Mouse (Mus musculus) lung, embryonic 14.5 days (tissue): ENCODE measurements at regions not wholly inside any gene's neighbourhood (a gene's known extent, or its start where the extent isn't known, plus 50 kb on each side); places are given as distances from the start of the nearest gene placed in this dataset.
A peak's percentile ranks its signal among the peaks of the same experiment; 100 is the strongest.

ENCODE experiments used
- ATAC-seq: fragments of 200-750 bp; cut with Nextera tagmentation; 2 replicates; pipeline ENCODE4 v1.8.0; 2017; ENCODE audit warnings: mild to moderate bottlenecking, moderate TSS enrichment, moderate library complexity; ENCODE audit not compliant: insufficient read depth
- DNase-seq: peaks from one replicate; pipeline ENCODE4 v3.0.0-alpha.2; 2015
- H3K27ac ChIP-seq: fragments of 300-500 bp; sonication (generic); 2 replicates; pipeline ENCODE4 v1.5.1; 2014; ENCODE audit warnings: low read depth, mild to moderate bottlenecking, moderate library complexity
- H3K27me3 ChIP-seq: fragments of 300-500 bp; sonication (generic); 2 replicates; pipeline ENCODE4 v1.6.1; 2014; ENCODE audit warnings: low read length, control low read depth; ENCODE audit not compliant: insufficient read depth
- H3K36me3 ChIP-seq: fragments of 300-500 bp; sonication (generic); 2 replicates; pipeline ENCODE4 v1.6.1; 2014; ENCODE audit warnings: control low read depth; ENCODE audit not compliant: insufficient read depth
- H3K4me1 ChIP-seq: fragments of 300-500 bp; sonication (generic); 2 replicates; pipeline ENCODE4 v1.6.1; 2014; ENCODE audit warnings: antibody characterized with exemption, control low read depth; ENCODE audit not compliant: insufficient read depth
- H3K4me2 ChIP-seq: fragments of 300-500 bp; sonication (generic); 2 replicates; pipeline ENCODE4 v1.6.1; 2014; ENCODE audit warnings: mild to moderate bottlenecking
- H3K4me3 ChIP-seq: fragments of 300-500 bp; sonication (generic); 2 replicates; pipeline ENCODE4 v1.5.1; 2014; ENCODE audit warnings: low read depth, low read length
- H3K9ac ChIP-seq: fragments of 300-500 bp; sonication (generic); 2 replicates; pipeline ENCODE4 v1.6.1; 2014
- H3K9me3 ChIP-seq: fragments of 300-500 bp; sonication (generic); 2 replicates; pipeline ENCODE4 v1.6.1; 2016; ENCODE audit warnings: low read depth, low read length, control low read depth
- CTCF ChIP-seq: IDR thresholded peaks from 2 replicates; pipeline ENCODE4 v1.5.1; 2016; ENCODE audit warnings: antibody characterized with exemption, low read depth
- WGBS: fragments of 180-500 bp; shearing (Covaris S2); extraction: QIAGEN DNeasy Blood & Tissue Kit; methylation state at CpG from one replicate; pipeline ENCODE4 v1.1.7; 2014; 5-methylcytosine and 5-hydroxymethylcytosine counted together

DNA sequence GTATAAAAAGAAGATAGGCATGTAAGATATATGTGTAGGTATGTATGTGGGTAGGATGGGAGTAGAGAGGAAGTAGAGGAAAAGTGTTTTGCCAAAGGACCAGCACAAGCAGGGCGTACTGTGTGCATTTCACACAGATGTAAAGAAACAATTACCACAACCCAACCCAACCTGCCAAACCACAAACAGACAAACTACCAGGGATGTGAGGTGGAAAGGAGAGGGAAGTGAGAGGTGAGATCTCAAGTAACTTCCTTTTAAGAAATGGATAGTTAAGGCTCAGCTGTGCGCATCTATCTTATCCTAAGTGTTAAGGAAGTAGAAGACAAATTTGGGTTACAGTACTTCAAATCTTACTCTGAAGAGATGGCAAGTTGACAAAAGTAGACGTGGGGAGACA is 322.4 kb downstream of the Rnd3 start:
- H3K27ac ChIP-seq, result 0 out of 2 replicates have a peak overlapping the region, but pooled peaks have one; percentile 10

DNA sequence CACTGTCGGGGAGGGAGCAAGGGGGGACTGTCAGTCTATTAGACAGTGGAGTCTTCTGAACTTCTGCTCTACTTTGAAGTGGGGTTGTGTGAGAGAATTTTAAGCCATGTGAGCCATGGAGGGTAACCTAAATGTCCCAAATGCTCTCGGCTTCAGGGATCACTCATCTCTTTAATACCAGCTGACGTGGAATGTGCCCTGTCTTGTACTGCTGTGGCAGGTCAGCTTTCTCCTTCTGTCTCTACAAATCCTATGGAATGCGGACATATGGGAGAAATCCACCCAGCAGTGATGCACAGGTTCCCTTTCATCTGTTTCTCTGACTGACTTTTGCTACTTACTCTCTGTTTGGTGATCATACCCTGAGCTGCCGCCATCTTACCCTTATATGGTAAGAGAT is 323.3 kb downstream of the Rnd3 start:
- 0 out of 2 replicates have a peak, but pooled peaks cover 3% of the 10 kb centered on the region for H3K4me1 ChIP-seq
- H3K4me3 ChIP-seq, result no peak overlapping the region
- DNase-seq, result no peak
- no peak for TF ChIP-seq CTCF
- H3K36me3 ChIP-seq, result no peaks in the 10 kb centered on the region
- no peaks in the 10 kb centered on the region for H3K27me3 ChIP-seq
- no peak for ATAC-seq
- H3K27ac ChIP-seq, result no peak overlapping the region
- 84% methylated on average over 5 of the region's 5 CpGs for WGBS
- no peaks in the 10 kb centered on the region for H3K9me3 ChIP-seq
- H3K4me2 ChIP-seq, result no peak overlapping the region
- H3K9ac ChIP-seq, result no peak overlapping the region

More for the DNA sequence above, 322.4 kb downstream of the Rnd3 start:
- H3K4me3 ChIP-seq, result no peak overlapping the region
- no peak for ATAC-seq
- 0 out of 2 replicates have a peak, but pooled peaks cover 3% of the 10 kb centered on the region for H3K4me1 ChIP-seq
- no peaks in the 10 kb centered on the region for H3K27me3 ChIP-seq
- 64% methylated on average over 3 of the region's 3 CpGs for WGBS
- no peak overlapping the region for H3K4me2 ChIP-seq
- no peaks in the 10 kb centered on the region for H3K9me3 ChIP-seq
- H3K36me3 ChIP-seq, result no peaks in the 10 kb centered on the region
- no peak overlapping the region for H3K9ac ChIP-seq
- no peak for TF ChIP-seq CTCF
- no peak for DNase-seq

DNA sequence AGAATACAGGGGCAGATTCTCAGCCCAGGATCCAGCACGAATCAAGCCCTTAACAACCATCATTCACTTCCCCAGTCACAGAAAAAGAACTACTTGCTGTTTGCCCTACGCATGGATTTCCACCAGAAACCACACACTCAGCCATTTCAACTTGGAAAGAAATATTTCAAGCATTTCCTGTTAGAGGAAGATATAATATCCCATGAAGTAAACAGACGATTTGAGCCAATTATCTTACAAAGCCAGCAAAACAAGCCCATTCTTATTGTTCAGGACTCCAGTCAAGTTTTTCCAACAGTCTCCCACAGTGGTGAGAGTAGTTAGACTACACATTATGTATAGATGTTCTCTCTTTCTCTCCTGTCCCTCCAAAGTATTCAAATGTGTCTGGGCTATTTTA is 324.1 kb downstream of the Rnd3 start:
- WGBS, result 29% methylated on average over 3 of the region's 3 CpGs

DNA sequence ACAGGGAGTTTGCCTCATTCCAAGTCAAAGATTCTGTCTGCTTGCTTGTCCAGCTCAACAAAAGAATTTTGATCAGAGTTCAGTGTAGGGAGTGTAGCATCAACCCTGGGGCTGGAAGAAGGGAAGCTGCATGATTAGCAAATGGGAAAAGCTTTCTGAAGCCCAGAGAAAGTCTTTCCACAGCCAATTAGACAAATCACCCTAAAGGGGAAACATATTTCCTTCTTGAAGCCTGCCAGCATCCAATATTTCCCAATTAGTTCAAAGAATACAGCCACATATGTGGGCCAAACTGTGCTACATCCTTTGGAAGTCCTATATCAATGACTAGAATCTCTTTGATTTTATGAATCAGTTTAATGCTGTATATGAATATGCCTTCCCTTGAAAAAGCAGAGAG is 326.2 kb downstream of the Rnd3 start:
- Histone ChIP-seq H3K9ac (no peak overlapping the region), H3K9me3 (no peaks in the 10 kb centered on the region), H3K36me3 (no peaks in the 10 kb centered on the region), H3K4me3 (no peak overlapping the region), H3K27me3 (no peaks in the 10 kb centered on the region), H3K27ac (no peak overlapping the region), H3K4me1 (0 out of 2 replicates have a peak, but pooled peaks cover 3% of the 10 kb centered on the region), H3K4me2 (no peak overlapping the region)
- no peak for TF ChIP-seq CTCF
- no peak for DNase-seq
- no peak for ATAC-seq

More for the DNA sequence above, 324.1 kb downstream of the Rnd3 start:
- no peaks in the 10 kb centered on the region for H3K9me3 ChIP-seq
- no peak overlapping the region for H3K9ac ChIP-seq
- no peaks in the 10 kb centered on the region for H3K36me3 ChIP-seq
- DNase-seq (peak; percentile 77), ATAC-seq (peak; percentile 58; the same call in 1 of the 2 replicates)
- TF ChIP-seq CTCF, result no peak
- no peaks in the 10 kb centered on the region for H3K27me3 ChIP-seq
- no peak overlapping the region for H3K4me2 ChIP-seq
- H3K27ac ChIP-seq, result peak overlapping the region; percentile 38
- H3K4me3 ChIP-seq, result no peak overlapping the region
- 0 out of 2 replicates have a peak, but pooled peaks cover 3% of the 10 kb centered on the region for H3K4me1 ChIP-seq

DNA sequence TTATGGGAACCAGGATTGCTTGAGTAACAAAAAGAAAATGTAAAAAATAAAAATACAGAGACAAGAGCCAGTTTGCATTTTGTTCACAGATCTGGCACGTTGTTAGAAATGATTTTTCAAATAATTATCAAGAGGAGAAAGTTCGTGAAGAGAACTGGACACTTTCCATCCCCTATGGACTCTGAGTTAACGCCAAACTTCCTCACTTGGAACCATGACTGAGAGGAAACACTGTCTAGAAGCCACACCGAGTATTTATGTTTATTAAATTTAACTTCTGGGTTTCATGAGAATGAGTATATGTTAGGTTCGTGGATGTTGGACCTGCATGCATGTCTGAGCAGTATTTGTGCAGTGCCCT is 329.6 kb downstream of the Rnd3 start:
- Histone ChIP-seq H3K4me3 (no peak overlapping the region), H3K4me2 (no peak overlapping the region), H3K9me3 (no peaks in the 10 kb centered on the region), H3K36me3 (no peaks in the 10 kb centered on the region), H3K27ac (peak overlapping the region; percentile 73; the same call in 1 of the 2 replicates), H3K27me3 (no peaks in the 10 kb centered on the region), H3K4me1 (no peaks in the 10 kb centered on the region), H3K9ac (no peak overlapping the region)
- 56% methylated on average over 5 of the region's 5 CpGs for WGBS
- no peak for ATAC-seq
- peak; percentile 43 for DNase-seq
- TF ChIP-seq CTCF, result no peak

DNA sequence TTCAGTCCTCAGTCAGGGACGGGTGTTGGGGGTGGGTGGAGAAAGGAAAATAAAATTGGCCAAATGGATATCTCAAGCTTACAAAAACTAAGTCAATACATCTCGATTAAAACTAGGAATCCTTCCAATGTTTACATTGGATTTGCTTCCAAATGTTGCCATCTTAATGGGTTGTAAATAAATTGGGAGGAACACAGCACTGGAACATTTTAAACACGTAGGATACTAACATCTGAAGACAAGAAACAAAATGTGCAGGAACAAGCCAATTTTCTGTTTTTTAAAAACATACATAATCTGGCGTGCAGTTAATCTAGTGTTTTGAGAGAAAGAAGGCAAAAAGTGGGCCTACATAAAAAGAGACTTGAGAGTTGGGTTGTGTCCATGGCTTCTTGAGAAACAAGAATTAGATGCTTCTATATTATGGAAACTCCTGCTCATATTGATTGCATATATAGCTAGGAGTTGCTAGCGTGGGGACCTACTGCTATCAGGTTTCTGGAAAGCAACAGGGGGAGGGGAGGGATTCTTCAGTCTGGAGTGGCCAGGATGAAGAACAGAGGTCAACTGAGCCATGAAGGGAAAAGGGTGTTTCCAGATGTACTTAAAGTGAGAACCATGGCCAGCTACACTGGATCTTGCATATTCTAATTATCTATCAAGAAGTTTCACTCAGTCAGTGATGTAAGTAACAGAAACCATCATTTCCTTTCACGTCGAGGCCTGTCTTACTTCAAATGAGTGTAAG is 330.2 kb downstream of the Rnd3 start:
- no peak for TF ChIP-seq CTCF
- Histone ChIP-seq H3K9me3 (no peaks in the 10 kb centered on the region), H3K36me3 (no peaks in the 10 kb centered on the region), H3K27me3 (no peaks in the 10 kb centered on the region), H3K4me3 (no peak overlapping the region), H3K9ac (no peak overlapping the region), H3K4me2 (no peak overlapping the region), H3K27ac (peak overlapping the region; percentile 73; the same call in 1 of the 2 replicates), H3K4me1 (no peaks in the 10 kb centered on the region)
- DNase-seq (peak; percentile 77), ATAC-seq (no peak)
- WGBS, result 40% methylated on average over 7 of the region's 7 CpGs

DNA sequence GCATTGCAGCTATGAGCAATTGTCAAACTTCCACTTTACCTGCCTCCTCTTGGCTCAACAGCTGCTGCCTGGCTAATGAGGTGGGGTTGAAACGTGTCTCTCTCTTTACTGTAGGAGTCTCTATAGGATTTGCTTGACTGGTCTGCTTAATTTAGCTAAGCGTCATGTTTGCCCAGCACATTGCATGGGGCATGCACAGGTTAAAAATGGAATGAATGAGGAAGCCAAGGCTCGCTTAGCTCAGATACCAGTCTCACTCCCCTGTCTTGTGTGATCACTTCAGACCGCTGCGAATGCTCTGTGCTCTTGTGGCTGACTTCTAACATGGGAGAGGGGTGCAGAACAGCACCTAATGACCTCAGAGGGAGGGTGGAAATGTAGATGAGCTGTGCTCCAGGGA is 332.5 kb downstream of the Rnd3 start:
- 63% methylated on average over 5 of the region's 5 CpGs for WGBS
- Histone ChIP-seq H3K27me3 (no peaks in the 10 kb centered on the region), H3K27ac (no peak overlapping the region), H3K36me3 (no peaks in the 10 kb centered on the region), H3K4me3 (no peak overlapping the region), H3K4me2 (no peak overlapping the region), H3K9me3 (no peaks in the 10 kb centered on the region), H3K4me1 (no peaks in the 10 kb centered on the region), H3K9ac (no peak overlapping the region)
- ATAC-seq, result no peak; the same call in 1 of the 2 replicates
- no peak for TF ChIP-seq CTCF
- no peak for DNase-seq
